Mouse (Mus musculus) hindbrain, embryonic 10.5 days (tissue): ENCODE data around the gene Cd248. TPM values are rescaled to one million over a fixed set of nuclear protein-coding genes. Genes with fewer than 3 reads are reported as not detected.

ENCODE experiments used
- DNase-seq: peaks from one replicate; pipeline ENCODE4 v3.0.0-alpha.2; 2017; ENCODE audit warnings: low spot score
- H3K27ac ChIP-seq: fragments of 300-500 bp; sonication (generic); 2 replicates; pipeline ENCODE4 v1.5.1; 2016; ENCODE audit warnings: mild to moderate bottlenecking, moderate library complexity
- H3K27me3 ChIP-seq: fragments of 300-500 bp; sonication (generic); 2 replicates; pipeline ENCODE4 v1.6.1; 2016; ENCODE audit warnings: mild to moderate bottlenecking; ENCODE audit not compliant: poor library complexity, insufficient read depth, severe bottlenecking
- H3K36me3 ChIP-seq: fragments of 300-500 bp; sonication (generic); 2 replicates; pipeline ENCODE4 v1.6.1; 2016; ENCODE audit warnings: mild to moderate bottlenecking, moderate library complexity
- H3K4me1 ChIP-seq: fragments of 300-500 bp; sonication (generic); replicated peaks from 2 replicates; pipeline ENCODE4 v1.6.1; 2016; ENCODE audit warnings: mild to moderate bottlenecking
- H3K4me3 ChIP-seq: fragments of 300-500 bp; sonication (generic); 2 replicates; pipeline ENCODE4 v1.5.1; 2016; ENCODE audit warnings: mild to moderate bottlenecking, moderate library complexity
- H3K9me3 ChIP-seq: fragments of 300-500 bp; sonication (generic); 2 replicates; pipeline ENCODE4 v1.6.1; 2016; ENCODE audit warnings: mild to moderate bottlenecking, moderate library complexity
- WGBS: fragments of 180-500 bp; shearing (Covaris S2); methylation state at CpG from one replicate; pipeline ENCODE4 v1.1.7; 2016; 5-methylcytosine and 5-hydroxymethylcytosine counted together
- polyA plus RNA-seq: library from polyadenylated mRNA; unstranded; fragments of >200 nt; fragmentation: Nextera tagmentation; extraction: Ambion mirVana; gene quantifications from 2 replicates; pipeline ENCODE4 v1.2.1, GENCODE M21; 2016

Cd248 gene
- polyA plus RNA-seq, 1 experiment from 2014 or later, result 39.1 TPM

- peak overlapping the region; percentile 81 for H3K27ac ChIP-seq
- H3K36me3 ChIP-seq, result peaks cover 39% of the 10 kb centered on the region
- 3% methylated on average over 16 of the region's 16 CpGs for WGBS
- H3K9me3 ChIP-seq, result no peaks in the 10 kb centered on the region
- H3K27me3 ChIP-seq, result peaks cover 9% of the 10 kb centered on the region
- peaks cover 44% of the 10 kb centered on the region for H3K4me1 ChIP-seq
- DNase-seq, result no peak
- peak overlapping the region; percentile 66 for H3K4me3 ChIP-seq
Observed at GRCm38 (mm10) chr19:5041588-5041987, 26.3 kb upstream of the Cd248 start.

GRCm38 (mm10) chr19:5045531-5045930 lies 22.3 kb upstream of the Cd248 start:
- Histone ChIP-seq H3K4me3 (no peak overlapping the region), H3K27ac (no peak overlapping the region), H3K9me3 (no peaks in the 10 kb centered on the region), H3K27me3 (peaks cover 15% of the 10 kb centered on the region), H3K4me1 (peaks cover 41% of the 10 kb centered on the region), H3K36me3 (peaks cover 72% of the 10 kb centered on the region)
- WGBS, result 86% methylated on average over 4 of the region's 4 CpGs
- no peak for DNase-seq

- 86% methylated on average over 14 of the region's 14 CpGs for WGBS
- Histone ChIP-seq H3K9me3 (no peaks in the 10 kb centered on the region), H3K27me3 (peaks cover 44% of the 10 kb centered on the region), H3K4me3 (no peak overlapping the region), H3K4me1 (peaks cover 44% of the 10 kb centered on the region), H3K36me3 (peaks cover 62% of the 10 kb centered on the region), H3K27ac (no peak overlapping the region)
- no peak for DNase-seq
Observed at GRCm38 (mm10) chr19:5048138-5049056, 19.5 kb upstream of the Cd248 start.

DNA sequence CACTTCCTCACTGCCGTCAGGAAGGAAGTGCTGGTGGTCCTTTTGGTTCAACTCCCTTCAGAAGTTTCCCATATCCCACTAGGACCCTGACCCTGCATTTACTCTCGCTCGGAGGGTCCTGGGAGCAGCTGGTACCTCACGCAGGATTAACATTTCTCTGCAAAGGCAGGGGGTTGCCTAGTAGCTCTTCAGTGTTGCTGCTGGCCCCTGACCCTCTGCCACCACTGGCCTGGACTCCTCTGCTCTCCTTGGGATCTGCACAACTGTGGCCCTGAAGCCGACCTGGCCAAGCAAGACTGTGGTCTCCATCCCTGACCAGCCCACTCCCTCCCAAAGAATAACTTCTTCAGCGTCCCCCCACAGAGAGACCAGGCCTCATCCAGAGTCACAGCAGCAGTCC lies 18.6 kb upstream of the Cd248 start:
- H3K27me3 ChIP-seq, result peaks cover 53% of the 10 kb centered on the region
- no peaks in the 10 kb centered on the region for H3K9me3 ChIP-seq
- 77% methylated on average over 6 of the region's 6 CpGs for WGBS
- no peak for DNase-seq
- H3K4me1 ChIP-seq, result peaks cover 48% of the 10 kb centered on the region
- 0 out of 2 replicates have a peak overlapping the region, but pooled peaks have one; percentile 4 for H3K4me3 ChIP-seq
- H3K27ac ChIP-seq, result no peak overlapping the region; the same call in 1 of the 2 replicates
- peaks cover 53% of the 10 kb centered on the region for H3K36me3 ChIP-seq

- peak within 1 kb of the TSS; percentile 41 for H3K27ac ChIP-seq
- H3K27me3 ChIP-seq, result peaks cover 62% of the 10 kb centered on the region
- H3K9me3 ChIP-seq, result no peaks in the 10 kb centered on the region
- DNase-seq, result peak; percentile 62
- H3K4me1 ChIP-seq, result peaks cover 48% of the 10 kb centered on the region
- 18% methylated on average over 14 of the region's 14 CpGs for WGBS
- H3K4me3 ChIP-seq, result peak within 1 kb of the TSS; percentile 38
- peaks cover 46% of the 10 kb centered on the region for H3K36me3 ChIP-seq
Observed at GRCm38 (mm10) chr19:5050047-5050905, 17.6 kb upstream of the Cd248 start, which contains the start of gene Rin1. Rin1 (plus strand) TSS chr19:5050481.

DNA sequence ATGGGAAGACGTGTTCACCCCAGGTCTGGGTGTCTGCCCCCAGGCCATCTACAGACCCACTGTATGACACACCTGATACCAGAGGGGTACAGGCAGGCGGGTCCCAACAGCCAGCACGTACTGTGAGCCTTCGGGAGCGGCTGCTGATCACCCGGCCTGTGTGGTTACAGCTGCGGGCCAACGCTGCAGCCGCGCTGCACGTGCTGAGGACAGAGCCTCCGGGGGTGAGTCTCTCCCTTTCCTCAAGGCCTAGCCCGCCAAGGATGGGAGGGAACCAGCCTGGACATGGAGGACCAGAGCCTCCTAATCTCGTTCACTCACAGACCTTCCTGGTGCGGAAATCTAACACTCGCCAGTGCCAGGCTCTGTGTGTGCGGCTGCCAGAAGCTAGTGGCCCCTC lies 16.8 kb upstream of the Cd248 start:
- peaks cover 48% of the 10 kb centered on the region for H3K4me1 ChIP-seq
- no peaks in the 10 kb centered on the region for H3K9me3 ChIP-seq
- peaks cover 62% of the 10 kb centered on the region for H3K27me3 ChIP-seq
- WGBS, result 8% methylated on average over 17 of the region's 17 CpGs
- H3K27ac ChIP-seq, result peak overlapping the region; percentile 41; the same call in 1 of the 2 replicates
- H3K4me3 ChIP-seq, result peak overlapping the region; percentile 38
- H3K36me3 ChIP-seq, result peaks cover 38% of the 10 kb centered on the region
- no peak for DNase-seq

- peak overlapping the region; percentile 41; the same call in 1 of the 2 replicates for H3K27ac ChIP-seq
Observed at GRCm38 (mm10) chr19:5051515-5051914, 16.4 kb upstream of the Cd248 start.

GRCm38 (mm10) chr19:5052166-5052822 lies 15.6 kb upstream of the Cd248 start:
- Histone ChIP-seq H3K4me3 (peak overlapping the region; percentile 16; the same call in 1 of the 2 replicates), H3K36me3 (peaks cover 26% of the 10 kb centered on the region), H3K4me1 (peaks cover 60% of the 10 kb centered on the region), H3K27me3 (peaks cover 62% of the 10 kb centered on the region), H3K27ac (peak overlapping the region; percentile 16; the same call in 1 of the 2 replicates), H3K9me3 (no peaks in the 10 kb centered on the region)
- WGBS, result 29% methylated on average over 25 of the region's 25 CpGs
- no peak for DNase-seq

More at GRCm38 (mm10) chr19:5051515-5051914, 16.4 kb upstream of the Cd248 start:
- H3K9me3 ChIP-seq, result no peaks in the 10 kb centered on the region
- H3K27me3 ChIP-seq, result peaks cover 62% of the 10 kb centered on the region
- WGBS, result 42% methylated on average over 3 of the region's 3 CpGs
- peaks cover 34% of the 10 kb centered on the region for H3K36me3 ChIP-seq
- H3K4me3 ChIP-seq, result peak overlapping the region; percentile 38
- H3K4me1 ChIP-seq, result peaks cover 53% of the 10 kb centered on the region
- DNase-seq, result no peak

- Histone ChIP-seq H3K27me3 (peaks cover 67% of the 10 kb centered on the region), H3K36me3 (peaks cover 20% of the 10 kb centered on the region), H3K9me3 (no peaks in the 10 kb centered on the region), H3K4me1 (peaks cover 62% of the 10 kb centered on the region), H3K27ac (no peak overlapping the region), H3K4me3 (peak overlapping the region; percentile 16; the same call in 1 of the 2 replicates)
- no peak for DNase-seq
- WGBS, result 57% methylated on average over 17 of the region's 17 CpGs
Observed at GRCm38 (mm10) chr19:5052853-5053252, 15.0 kb upstream of the Cd248 start.

GRCm38 (mm10) chr19:5053909-5054308 lies 14.0 kb upstream of the Cd248 start:
- no peak overlapping the region for H3K27ac ChIP-seq
- peaks cover 74% of the 10 kb centered on the region for H3K27me3 ChIP-seq
- no peak overlapping the region for H3K4me3 ChIP-seq
- peak; percentile 72 for DNase-seq
- no peaks in the 10 kb centered on the region for H3K9me3 ChIP-seq
- 18% methylated on average over 9 of the region's 9 CpGs for WGBS
- peaks cover 10% of the 10 kb centered on the region for H3K36me3 ChIP-seq
- peaks cover 68% of the 10 kb centered on the region for H3K4me1 ChIP-seq

DNA sequence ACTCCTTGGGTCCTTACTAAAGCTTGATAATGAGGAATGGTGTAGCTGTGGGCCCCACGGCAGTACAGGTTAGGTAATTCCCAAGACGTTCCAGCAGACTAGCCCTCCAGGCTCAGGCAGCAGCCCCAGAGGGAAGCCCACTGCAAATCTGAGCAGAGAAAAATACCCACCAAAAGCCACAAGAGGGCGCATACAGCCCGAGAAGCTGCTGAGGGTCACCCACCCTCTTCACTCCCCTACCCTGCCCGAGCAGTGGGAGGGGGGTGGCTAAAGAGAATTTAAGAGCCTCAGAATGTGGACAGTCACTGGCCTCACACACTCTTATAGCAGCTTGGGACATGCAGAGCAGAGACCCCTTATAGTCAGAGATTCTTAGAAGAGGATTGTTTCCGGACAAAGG lies 11.6 kb upstream of the Cd248 start:
- WGBS, result 13% methylated on average over 6 of the region's 6 CpGs
- no peaks in the 10 kb centered on the region for H3K36me3 ChIP-seq
- H3K27me3 ChIP-seq, result peaks cover 55% of the 10 kb centered on the region
- peak; percentile 76 for DNase-seq
- no peaks in the 10 kb centered on the region for H3K9me3 ChIP-seq
- peak overlapping the region; percentile 20; the same call in 1 of the 2 replicates for H3K4me3 ChIP-seq
- H3K4me1 ChIP-seq, result peaks cover 69% of the 10 kb centered on the region
- H3K27ac ChIP-seq, result peak overlapping the region; percentile 62
